Mouse (Mus musculus) embryonic fibroblast, embryonic 13.5 days (primary cell): Measurements from ENCODE around the gene Bcl2l15. TPM values are rescaled to one million over a fixed set of nuclear protein-coding genes. Genes with fewer than 3 reads are reported as not detected.

Experiments
- H3K27ac ChIP-seq: 2 replicates; pipeline ENCODE4 v1.5.1; 2012; ENCODE audit warnings: low read length, control low read depth, inconsistent platforms; ENCODE audit not compliant: insufficient read depth
- H3K4me1 ChIP-seq: 2 replicates; pipeline ENCODE4 v1.6.1; 2011; ENCODE audit warnings: low read length; ENCODE audit not compliant: control insufficient read depth, insufficient read depth
- H3K4me3 ChIP-seq: 2 replicates; pipeline ENCODE4 v1.5.1; 2011; ENCODE audit warnings: mild to moderate bottlenecking, control low read depth, low read length; ENCODE audit not compliant: insufficient read depth
- CTCF ChIP-seq: IDR thresholded peaks from 2 replicates; pipeline ENCODE4 v1.5.1; 2011; ENCODE audit warnings: mild to moderate bottlenecking, control low read depth, low read length, moderate library complexity, borderline replicate concordance; ENCODE audit not compliant: insufficient read depth
- POLR2A ChIP-seq: IDR thresholded peaks from 2 replicates; pipeline ENCODE4 v1.6.1; 2011; ENCODE audit warnings: low read depth, mild to moderate bottlenecking, control low read depth, low read length, moderate library complexity
- polyA plus RNA-seq: library from polyadenylated mRNA; stranded (reverse); fragments of >200 nt; gene quantifications from 2 replicates; pipeline ENCODE4 v1.2.4, GENCODE M21; 2011; ENCODE audit warnings: low read depth; ENCODE audit not compliant: missing spikeins, insufficient read length

Gene Bcl2l15
- polyA plus RNA-seq, 1 experiment = not detected

DNA sequence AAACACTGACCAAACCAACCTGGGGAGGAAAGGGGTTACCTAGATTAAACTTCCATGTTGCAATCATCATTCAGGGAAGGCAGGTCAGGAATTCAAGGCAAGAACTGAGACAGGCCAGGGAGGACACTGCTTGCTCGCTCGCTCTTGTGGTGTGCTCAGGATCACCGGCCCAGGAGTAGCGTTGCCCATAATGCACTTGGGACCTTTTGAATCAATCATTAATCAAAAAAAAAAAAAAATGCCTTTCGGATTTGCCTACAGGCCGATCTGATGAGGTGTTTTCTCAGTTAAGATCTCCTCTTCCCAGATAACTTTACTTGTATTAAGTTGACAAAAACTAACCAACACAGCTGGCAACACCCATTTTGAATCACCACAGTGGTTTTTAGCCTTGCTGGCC, 31.8 kb downstream of the Bcl2l15 start:
- TF ChIP-seq CTCF (no peak), POLR2A (no peak)
- H3K4me1 ChIP-seq = peaks cover 6% of the 10 kb centered on the region; the same call in 1 of the 2 replicates
- no peak overlapping the region for H3K4me3 ChIP-seq
- no peak overlapping the region for H3K27ac ChIP-seq

DNA sequence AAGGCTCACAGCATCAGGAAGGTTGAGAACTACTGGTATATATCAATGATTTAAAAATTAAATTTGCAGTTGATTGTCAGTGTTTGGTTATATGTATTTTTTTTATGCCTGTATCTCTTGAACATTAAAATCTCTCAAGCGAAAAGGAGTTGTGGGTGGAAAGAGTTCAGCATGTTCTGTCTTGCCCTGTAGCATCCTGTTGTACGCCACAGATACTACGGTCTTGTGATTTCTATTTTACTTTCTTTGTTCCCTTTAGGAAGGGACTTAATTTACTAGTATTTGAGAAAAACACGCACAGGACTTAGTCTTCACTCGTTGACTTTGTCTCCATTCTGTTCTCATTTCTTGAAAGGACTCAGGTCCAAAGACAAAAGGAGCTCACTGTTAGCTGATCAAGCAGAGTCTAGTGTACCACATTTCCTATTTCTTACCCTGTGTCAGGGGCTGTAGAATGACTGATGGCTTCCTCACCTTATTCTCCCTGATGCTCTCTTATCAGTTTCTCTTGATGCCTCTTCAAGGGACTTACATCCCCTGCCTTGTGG, 35.1 kb downstream of the Bcl2l15 start:
- Histone ChIP-seq H3K27ac (no peak overlapping the region), H3K4me3 (no peak overlapping the region), H3K4me1 (no peaks in the 10 kb centered on the region; the same call in 1 of the 2 replicates)
- TF ChIP-seq POLR2A = no peak
- no peak for TF ChIP-seq CTCF

DNA sequence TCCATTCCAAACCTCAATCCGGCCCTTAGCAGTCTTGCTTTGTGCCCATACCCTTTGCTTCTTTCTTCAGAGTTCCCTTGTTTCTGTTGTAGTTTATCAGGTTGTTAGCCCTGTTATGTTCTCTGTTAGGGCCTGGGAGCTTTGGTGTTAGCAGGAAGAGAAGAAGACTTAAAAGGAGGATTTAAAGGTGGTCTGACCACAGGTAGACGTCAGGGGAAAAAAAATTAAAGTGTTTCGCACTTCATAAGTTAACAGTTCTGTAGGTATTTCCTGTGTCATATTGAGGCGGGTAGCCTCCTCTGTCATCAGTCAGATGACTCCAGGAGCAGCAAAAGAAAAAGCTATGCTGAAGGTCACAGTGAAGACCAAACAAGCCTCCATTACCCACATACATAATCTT, 35.6 kb downstream of the Bcl2l15 start:
- Histone ChIP-seq H3K4me3 (no peak overlapping the region), H3K4me1 (peaks cover 5% of the 10 kb centered on the region; the same call in 1 of the 2 replicates), H3K27ac (no peak overlapping the region)
- TF ChIP-seq POLR2A = no peak
- no peak for TF ChIP-seq CTCF

- no peak overlapping the region for H3K27ac ChIP-seq
- H3K4me1 ChIP-seq = peaks cover 5% of the 10 kb centered on the region; the same call in 1 of the 2 replicates
- H3K4me3 ChIP-seq = no peak overlapping the region
- no peak for TF ChIP-seq POLR2A
- TF ChIP-seq CTCF = no peak
Measured at GRCm38 (mm10) chr3:103872663-103873098, 40.3 kb downstream of the Bcl2l15 start.

DNA sequence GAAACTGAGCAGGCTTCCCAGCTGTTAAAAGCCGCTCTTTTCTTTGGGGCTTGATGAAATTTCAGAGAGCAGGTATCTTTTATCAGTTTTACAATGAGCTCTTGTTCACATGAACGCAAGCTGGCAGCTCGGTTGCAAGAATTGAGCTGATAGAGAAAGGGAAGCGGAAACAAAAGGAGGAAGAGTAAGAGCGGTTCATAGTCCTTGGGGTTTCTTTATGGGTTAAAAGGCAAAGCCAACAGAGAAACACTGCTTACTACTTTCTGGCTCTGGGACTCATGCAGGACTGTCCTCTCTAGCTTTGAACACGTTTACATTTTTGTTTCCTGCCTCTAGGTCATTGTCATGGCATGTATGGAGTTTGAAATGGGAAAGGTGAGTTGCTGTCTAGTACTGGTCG, 41.9 kb downstream of the Bcl2l15 start:
- TF ChIP-seq CTCF (no peak), POLR2A (no peak)
- no peak overlapping the region for H3K27ac ChIP-seq
- H3K4me1 ChIP-seq = peaks cover 5% of the 10 kb centered on the region; the same call in 1 of the 2 replicates
- H3K4me3 ChIP-seq = no peak overlapping the region

- TF ChIP-seq POLR2A (no peak), CTCF (no peak)
- H3K27ac ChIP-seq = no peak overlapping the region
- no peak overlapping the region for H3K4me3 ChIP-seq
- H3K4me1 ChIP-seq = no peaks in the 10 kb centered on the region; the same call in 1 of the 2 replicates
Measured at GRCm38 (mm10) chr3:103885946-103886345, 53.5 kb downstream of the Bcl2l15 start.

GRCm38 (mm10) chr3:103887581-103887980, 55.2 kb downstream of the Bcl2l15 start:
- TF ChIP-seq CTCF (no peak), POLR2A (no peak)
- H3K4me1 ChIP-seq = no peaks in the 10 kb centered on the region; the same call in 1 of the 2 replicates
- H3K4me3 ChIP-seq = no peak overlapping the region
- no peak overlapping the region for H3K27ac ChIP-seq

DNA sequence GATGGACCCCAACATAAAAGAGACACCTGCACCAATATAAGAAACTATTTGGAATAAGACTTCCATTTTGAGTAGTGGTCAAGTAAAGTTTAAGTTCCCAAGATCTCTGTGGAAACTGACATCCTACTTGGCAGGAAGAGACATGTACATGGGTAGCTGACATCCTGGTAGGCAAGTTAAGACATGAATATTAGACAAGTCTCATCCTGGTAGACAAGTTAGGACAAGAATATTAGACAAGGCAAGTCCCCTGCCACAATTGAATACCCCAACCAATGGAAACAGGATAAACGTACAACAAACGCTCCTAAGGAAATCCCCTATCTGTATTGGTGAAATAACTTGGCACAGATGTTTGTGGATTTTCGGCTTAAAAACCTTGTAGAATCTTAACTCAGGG, 61.0 kb downstream of the Bcl2l15 start:
- Histone ChIP-seq H3K27ac (no peak overlapping the region), H3K4me1 (no peaks in the 10 kb centered on the region), H3K4me3 (no peak overlapping the region)
- TF ChIP-seq POLR2A (no peak), CTCF (no peak)

Other genes starting within 250 kb of the Bcl2l15 start
- gene Atg4a-ps, start 186.5 kb upstream of the Bcl2l15 start, polyA plus RNA-seq = 3.7 and 4.0 TPM in 2 replicates
- gene Olfml3, start 94.6 kb upstream of the Bcl2l15 start, polyA plus RNA-seq = 29.8 and 60.5 TPM in 2 replicates
- gene Gm10964, start 93.2 kb upstream of the Bcl2l15 start, polyA plus RNA-seq = not detected in 2 replicates
- 53.1 and 56.2 TPM in 2 replicates for gene Hipk1, start 41.0 kb upstream of the Bcl2l15 start, polyA plus RNA-seq
- 8.0 and 10.1 TPM in 2 replicates for gene Dclre1b, start 23.2 kb upstream of the Bcl2l15 start, polyA plus RNA-seq
- 15.4 and 16.4 TPM in 2 replicates for gene Ap4b1, start 23.1 kb upstream of the Bcl2l15 start, polyA plus RNA-seq
- gene Gm43064, start 23.0 kb upstream of the Bcl2l15 start, polyA plus RNA-seq = not detected in 2 replicates
- gene Ptpn22, start 27.2 kb downstream of the Bcl2l15 start, polyA plus RNA-seq = 0.28 and 0.62 TPM in 2 replicates
- gene Rsbn1, start 81.5 kb downstream of the Bcl2l15 start, polyA plus RNA-seq = 10.1 and 11.9 TPM in 2 replicates
- 47.7 and 53.1 TPM in 2 replicates for gene Phtf1, start 135.5 kb downstream of the Bcl2l15 start, polyA plus RNA-seq